Mouse (Mus musculus) large intestine, adult 2 months (tissue): ENCODE results near the gene Pcnx2. TPM values are rescaled to one million over a fixed set of nuclear protein-coding genes. Genes with fewer than 3 reads are reported as not detected.

ENCODE experiments used
- DNase-seq: peaks from one replicate; pipeline ENCODE4 v3.0.0-alpha.2; 2012; ENCODE audit warnings: low read depth, low spot score
- WGBS: fragments of 180-500 bp; shearing (Covaris S2); methylation state at CpG from one replicate; pipeline ENCODE4 v1.1.7; 2018; 5-methylcytosine and 5-hydroxymethylcytosine counted together
- polyA plus RNA-seq: library from polyadenylated mRNA; depleted of rRNA; stranded (reverse); fragments of >200 nt; gene quantifications from 2 replicates; pipeline ENCODE4 v1.2.3, GENCODE M21; 2012

The Pcnx2 gene
- polyA plus RNA-seq, 1 experiment: 0.20 TPM

DNA sequence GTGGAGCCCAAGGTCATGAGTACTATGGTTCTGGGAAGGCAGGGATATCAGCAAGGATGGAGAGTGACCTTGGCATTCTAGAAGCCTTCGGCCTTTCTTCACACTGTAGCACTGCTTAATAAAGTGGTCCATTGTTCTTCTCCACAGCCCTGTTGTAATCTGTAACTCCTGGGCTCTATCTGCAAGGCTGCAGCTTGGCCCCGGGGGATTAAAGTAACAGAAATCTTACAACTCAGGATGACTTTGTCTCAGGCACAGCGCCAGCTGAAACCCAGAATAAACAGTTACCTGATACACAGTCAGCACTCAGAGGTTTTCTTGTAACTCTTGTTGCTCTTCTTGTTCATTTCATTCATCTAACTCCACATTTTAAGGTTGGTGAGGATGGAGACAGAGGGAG is 4.4 kb upstream of the Pcnx2 start:
- WGBS: 44% methylated on average over 3 of the region's 3 CpGs
- DNase-seq: no peak

DNA sequence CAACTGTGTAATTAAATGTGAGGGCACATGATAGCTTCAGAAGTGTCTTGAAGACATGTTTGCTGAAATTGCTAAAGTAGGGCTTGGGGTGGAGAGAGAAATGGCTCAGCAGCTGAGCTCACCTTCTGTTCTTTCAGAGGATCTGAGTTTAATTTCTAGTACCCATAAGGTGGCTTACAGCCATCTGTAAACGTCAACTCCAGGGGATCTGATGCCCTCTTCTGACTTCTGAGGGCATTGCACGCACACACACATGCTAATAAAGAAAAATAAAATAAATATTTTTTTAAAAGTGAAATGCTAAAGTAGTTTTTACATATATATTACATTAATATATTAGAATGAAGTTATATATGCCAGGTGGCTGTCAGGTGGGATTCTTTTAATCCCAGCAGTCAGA is 3.0 kb upstream of the Pcnx2 start:
- no peak for DNase-seq
- WGBS: 27% methylated on average over 2 of the region's 2 CpGs

- 0% methylated on average over 6 of the region's 6 CpGs for WGBS
- no peak for DNase-seq
Measured at GRCm38 (mm10) chr8:125898899-125899298, 782 bp upstream of the Pcnx2 start.

DNA sequence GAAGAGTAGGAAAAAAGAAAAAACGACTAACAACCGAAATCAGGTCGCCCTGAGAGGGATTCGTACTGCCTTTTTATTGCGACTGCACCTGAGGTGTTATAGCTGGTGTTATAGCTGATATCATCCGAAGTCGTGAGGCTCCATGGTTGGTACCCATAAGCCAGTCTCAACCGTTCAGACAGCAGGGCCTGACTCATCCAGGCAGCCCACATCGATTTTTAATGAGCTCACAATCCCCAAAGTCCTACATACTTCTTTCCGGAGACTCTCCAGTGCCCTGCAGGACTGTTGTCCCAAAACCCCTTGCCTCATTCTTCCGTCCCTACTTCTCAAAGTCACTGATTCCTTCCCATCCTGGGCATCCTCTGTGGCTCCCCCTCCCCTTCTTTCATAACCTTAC is 729 bp downstream of the Pcnx2 start:
- DNase-seq: no peak
- 57% methylated on average over 11 of the region's 11 CpGs for WGBS

DNA sequence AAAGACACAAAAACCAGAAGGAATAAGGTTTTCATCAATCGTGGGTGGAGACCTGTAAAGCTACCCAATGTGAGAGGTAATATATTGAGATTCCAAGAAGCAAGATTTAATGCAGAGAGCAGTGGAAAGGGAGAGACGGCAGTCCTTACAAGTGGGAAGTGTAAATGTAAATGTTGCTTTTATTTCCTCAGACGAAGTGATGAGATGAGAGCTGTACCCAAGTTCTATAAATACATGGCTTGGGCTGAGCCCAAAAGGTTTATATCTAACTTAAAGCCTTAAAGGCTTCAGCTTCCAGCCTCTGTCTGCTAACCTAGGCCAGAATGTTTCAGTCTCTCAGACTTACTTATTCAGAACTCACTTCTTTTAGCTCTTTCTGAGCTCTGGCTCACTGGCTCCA is 8.2 kb downstream of the Pcnx2 start:
- no peak for DNase-seq
- WGBS: 71% methylated on average over 3 of the region's 3 CpGs

DNA sequence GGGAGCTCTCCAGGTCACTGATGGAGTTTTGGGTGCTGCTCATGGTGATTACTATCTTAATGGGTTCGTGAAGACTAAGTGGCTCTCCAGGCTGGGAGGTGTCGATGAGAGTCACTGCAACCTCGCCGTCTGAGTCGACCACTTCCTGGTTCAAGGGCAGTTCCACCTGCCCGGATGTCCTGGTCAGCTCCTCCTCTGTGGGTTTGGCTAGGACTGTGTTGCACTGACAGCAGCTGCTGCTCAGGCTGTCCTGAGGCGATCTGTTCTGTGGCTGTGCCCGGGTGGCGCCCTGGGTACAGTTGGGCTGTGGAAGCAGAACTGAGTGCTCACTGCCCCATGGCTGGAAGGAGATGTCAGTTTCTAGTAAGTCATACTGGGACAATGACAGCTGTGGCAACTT is 10.6 kb downstream of the Pcnx2 start:
- 41% methylated on average over 9 of the region's 9 CpGs for WGBS
- no peak for DNase-seq

- DNase-seq: no peak
- WGBS: 86% methylated on average over 4 of the region's 4 CpGs
Measured at GRCm38 (mm10) chr8:125880447-125880846, 17.7 kb downstream of the Pcnx2 start.

- peak; percentile 27 for DNase-seq
- 22% methylated on average over 2 of the region's 2 CpGs for WGBS
Measured at GRCm38 (mm10) chr8:125873250-125873534, 24.9 kb downstream of the Pcnx2 start.

DNA sequence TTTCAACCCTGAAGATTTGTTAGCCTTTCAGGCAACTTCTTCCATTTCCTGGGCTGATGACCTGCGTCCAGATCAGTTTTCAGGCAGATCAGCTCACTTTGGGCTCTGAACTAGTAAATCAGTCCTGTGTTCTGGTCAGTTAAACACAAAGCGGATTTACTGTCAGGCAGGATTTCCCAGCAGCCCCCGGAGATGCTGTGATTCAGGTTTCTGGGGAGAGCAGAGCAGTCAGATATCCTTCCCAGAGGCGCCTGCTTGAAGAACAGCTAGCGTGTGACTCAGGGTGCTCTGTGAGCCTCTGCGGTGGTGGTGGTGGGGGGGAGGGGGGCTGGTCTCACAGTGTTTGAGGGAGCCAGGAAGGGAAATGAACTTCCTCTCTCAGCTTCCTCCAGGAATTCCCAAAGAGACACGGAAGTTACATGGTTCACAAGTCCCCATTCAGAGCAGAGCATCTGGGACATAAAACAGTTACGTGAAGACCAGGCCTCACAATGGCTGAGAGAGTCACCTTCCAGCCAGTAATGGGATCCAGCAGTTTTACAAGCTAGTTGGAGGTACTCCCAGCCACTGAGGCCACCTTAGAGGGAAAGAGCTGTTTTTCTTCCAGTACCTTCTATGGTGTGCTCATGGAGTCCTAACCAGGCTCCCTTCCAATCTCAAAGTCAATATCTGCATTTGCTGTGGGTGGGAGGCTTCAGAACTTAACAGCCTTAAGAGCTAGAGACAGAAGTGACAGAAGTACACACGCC is 25.4 kb downstream of the Pcnx2 start:
- WGBS: 63% methylated on average over 9 of the region's 9 CpGs
- no peak for DNase-seq

DNA sequence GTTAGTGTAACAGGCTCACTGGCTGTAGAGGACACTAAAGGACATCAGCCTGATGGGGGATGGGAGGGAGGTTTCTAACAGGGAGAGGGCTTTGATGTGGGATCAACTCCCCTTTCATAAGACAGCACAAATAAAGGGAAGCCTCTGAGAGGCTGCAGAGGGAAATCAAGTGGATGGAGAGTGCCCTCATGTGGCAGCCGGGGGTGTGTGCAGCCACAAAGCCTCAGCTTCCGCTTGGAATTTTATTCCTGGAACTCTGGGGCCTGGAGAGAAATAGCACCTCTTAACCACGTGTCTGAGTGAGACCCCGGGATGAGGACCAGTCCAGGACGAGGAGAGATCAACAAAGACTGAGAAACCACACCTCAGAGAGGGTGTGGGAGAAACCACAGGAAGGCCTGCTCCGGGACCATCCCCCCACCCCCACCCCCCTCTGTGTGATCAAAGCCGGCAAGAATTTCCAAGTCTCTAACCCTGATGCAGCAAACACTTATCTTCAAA is 27.2 kb downstream of the Pcnx2 start:
- peak; percentile 11 for DNase-seq
- WGBS: 5% methylated on average over 7 of the region's 7 CpGs

- no peak for DNase-seq
- 47% methylated on average over 6 of the region's 6 CpGs for WGBS
Measured at GRCm38 (mm10) chr8:125870179-125870702, 27.9 kb downstream of the Pcnx2 start.

GRCm38 (mm10) chr8:125869739-125870138 is 28.4 kb downstream of the Pcnx2 start:
- WGBS: 91% methylated on average over 3 of the region's 3 CpGs
- DNase-seq: no peak

GRCm38 (mm10) chr8:125868552-125868951 is 29.6 kb downstream of the Pcnx2 start:
- DNase-seq: no peak
- WGBS: 68% methylated on average over 7 of the region's 7 CpGs

GRCm38 (mm10) chr8:125866125-125866524 is 32.0 kb downstream of the Pcnx2 start:
- no peak for DNase-seq
- WGBS: 57% methylated on average over 12 of the region's 12 CpGs

DNA sequence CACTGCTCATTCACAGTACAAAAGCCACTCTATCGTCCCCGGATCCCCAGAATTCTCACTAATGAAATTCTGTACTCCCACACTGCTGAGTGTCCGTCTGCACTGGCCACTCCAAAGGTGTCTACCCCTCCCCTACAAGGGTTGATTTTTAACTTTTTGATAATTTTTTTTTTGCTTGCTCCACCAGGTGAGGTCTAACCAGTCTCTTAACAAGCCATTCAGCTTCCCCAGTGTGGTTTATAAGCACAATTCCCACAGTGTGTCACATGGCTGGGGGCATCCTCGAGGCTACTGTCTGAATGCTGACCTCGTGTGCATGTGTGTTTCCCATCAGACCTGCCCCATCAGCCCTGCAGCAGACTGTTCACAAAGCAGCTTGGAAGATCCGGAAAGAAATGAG is 40.9 kb downstream of the Pcnx2 start:
- 41% methylated on average over 6 of the region's 6 CpGs for WGBS

DNA sequence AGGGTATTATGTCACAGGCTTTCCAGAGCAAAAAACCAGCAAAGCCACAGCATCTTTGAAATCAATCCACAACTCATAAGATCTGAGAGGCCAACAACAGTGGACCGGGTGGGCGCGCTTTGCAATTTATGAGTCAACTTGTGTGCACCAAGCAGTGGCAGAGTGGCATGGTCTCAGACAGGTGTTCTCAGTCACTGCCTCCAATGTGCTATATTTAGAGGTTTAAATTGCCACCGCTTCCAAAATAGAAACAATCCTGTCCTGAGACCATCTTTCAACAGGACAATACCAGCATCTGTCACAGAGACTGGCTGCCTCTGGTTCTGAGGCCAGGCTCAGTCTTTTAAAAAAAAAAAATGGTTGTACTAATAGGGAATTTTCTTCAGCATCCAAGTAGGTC is 42.0 kb downstream of the Pcnx2 start:
- 83% methylated on average over 4 of the region's 4 CpGs for WGBS
- DNase-seq: no peak

More for the DNA sequence above, 40.9 kb downstream of the Pcnx2 start:
- DNase-seq: no peak

DNA sequence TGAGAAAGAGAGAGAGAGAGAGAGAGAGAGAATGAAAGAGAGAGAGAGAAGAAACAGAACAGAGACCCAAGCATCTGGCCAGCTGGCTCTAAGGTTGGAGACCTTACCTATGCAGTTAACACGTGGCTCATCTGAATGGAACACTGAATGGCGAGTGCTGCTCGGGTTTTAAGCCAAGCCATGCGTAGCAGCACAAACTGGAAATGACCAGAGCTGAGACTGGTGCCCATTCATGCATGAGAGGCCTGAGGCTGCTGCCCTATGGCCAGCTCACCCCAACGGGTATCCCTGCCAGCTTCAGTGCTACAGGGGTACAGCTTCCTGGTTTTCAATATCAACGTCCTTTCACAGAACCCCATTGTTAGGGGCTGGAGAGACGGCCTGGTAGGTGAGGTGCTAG is 43.7 kb downstream of the Pcnx2 start:
- WGBS: 72% methylated on average over 7 of the region's 7 CpGs
- DNase-seq: no peak

DNA sequence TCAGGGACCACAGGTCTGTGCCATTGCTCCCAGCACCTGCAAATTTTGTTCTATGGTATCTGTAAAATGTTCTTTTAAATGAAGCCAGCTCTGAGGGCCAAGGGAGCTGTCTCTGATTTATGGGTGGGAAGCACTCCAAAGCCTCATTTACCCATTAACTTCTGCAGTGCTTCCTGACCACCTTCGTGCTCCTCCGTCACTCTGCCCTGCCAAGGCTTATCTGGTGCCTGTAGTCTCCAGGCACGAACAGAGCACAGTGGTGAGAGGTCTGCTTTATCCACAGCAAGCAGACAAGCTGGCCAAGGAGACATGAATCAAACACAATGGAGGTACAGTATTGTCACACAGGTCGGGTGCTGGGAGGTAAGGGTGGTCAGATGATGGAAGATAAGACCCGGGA is 44.8 kb downstream of the Pcnx2 start:
- no peak for DNase-seq
- 41% methylated on average over 5 of the region's 5 CpGs for WGBS

DNA sequence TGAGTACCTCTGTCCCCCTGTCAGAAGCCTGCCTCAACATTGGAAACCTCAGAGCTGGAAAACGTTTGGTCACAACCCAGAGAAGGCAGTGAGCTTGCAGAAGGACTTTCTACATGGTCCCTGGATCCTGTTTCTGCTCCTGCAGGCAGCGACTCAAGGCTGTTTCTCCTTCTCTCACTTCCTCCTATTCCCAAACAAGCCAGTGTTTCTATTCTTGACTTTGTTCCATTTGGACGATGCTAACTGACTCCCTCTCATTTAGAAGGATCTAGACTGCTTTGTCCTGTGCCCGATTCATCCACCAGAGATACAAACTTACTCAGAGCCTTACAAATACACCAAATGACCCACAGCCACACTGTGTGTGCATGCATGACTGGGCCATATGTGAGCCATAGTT is 48.9 kb downstream of the Pcnx2 start:
- DNase-seq: no peak

DNA sequence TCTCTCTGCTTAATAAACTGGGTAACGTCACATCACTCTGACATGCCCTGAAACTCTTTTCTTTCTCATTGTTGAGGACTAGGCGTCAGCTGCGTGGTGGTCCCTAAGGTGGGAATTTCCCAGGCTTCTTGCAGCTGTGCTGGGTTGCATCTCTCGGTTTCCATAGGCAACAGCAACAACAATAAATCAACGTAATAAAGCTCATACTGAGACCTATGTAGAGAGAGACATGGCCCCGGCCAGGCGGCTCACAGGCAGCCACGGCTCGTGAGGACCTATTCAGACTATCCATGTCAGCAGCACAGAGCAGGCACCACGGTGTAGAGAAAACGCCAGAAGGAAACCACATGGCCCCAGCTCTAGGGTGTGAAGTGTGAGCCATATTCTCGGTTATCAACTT is 50.3 kb downstream of the Pcnx2 start:
- no peak for DNase-seq
- 46% methylated on average over 12 of the region's 12 CpGs for WGBS

More for the DNA sequence above, 48.9 kb downstream of the Pcnx2 start:
- 49% methylated on average over 4 of the region's 4 CpGs for WGBS

DNA sequence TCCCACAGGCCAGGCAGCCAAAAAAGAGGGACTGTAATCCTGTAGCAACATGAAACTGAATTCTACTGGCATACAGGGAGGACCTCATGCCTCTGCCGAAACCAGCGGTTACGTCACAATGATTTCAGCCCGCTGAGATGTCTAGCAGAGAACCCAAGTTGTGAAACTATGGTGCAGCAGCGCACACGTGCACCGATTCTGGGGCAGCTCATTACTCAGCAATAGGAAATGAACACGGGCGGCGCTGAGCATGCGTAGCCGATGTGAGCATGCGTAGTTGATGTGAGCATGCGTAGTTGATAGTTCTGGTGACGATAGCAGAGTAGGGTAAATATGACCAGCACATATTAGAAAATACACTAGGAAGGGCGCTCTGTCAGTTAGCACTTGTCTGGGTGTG is 52.8 kb downstream of the Pcnx2 start:
- no peak for DNase-seq
- 94% methylated on average over 16 of the region's 16 CpGs for WGBS
